Mouse (Mus musculus) ES-Bruce4 (cell line): Measurements from ENCODE around the gene Rpl4. TPM values are rescaled to one million over a fixed set of nuclear protein-coding genes. Genes with fewer than 3 reads are reported as not detected.

Experiments used
- H3K27ac ChIP-seq: 2 replicates; pipeline ENCODE4 v1.5.1; 2012; ENCODE audit warnings: low read length, inconsistent platforms; ENCODE audit not compliant: insufficient read depth
- H3K27me3 ChIP-seq: 2 replicates; pipeline ENCODE4 v1.6.1; 2012; ENCODE audit warnings: mild to moderate bottlenecking, low read length, inconsistent platforms; ENCODE audit not compliant: control insufficient read depth, poor library complexity, insufficient read depth, severe bottlenecking
- H3K36me3 ChIP-seq: 2 replicates; pipeline ENCODE4 v1.6.1; 2012; ENCODE audit warnings: inconsistent platforms, mild to moderate bottlenecking, low read length, moderate library complexity; ENCODE audit not compliant: control insufficient read depth, poor library complexity, insufficient read depth, severe bottlenecking
- H3K4me1 ChIP-seq: one replicate; pipeline ENCODE4 v1.8.1; 2011; ENCODE audit warnings: low read length; ENCODE audit not compliant: control insufficient read depth, insufficient read depth
- H3K4me3 ChIP-seq: 2 replicates; pipeline ENCODE4 v1.5.1; 2011; ENCODE audit warnings: low read depth, mild to moderate bottlenecking, low read length
- H3K9ac ChIP-seq: 2 replicates; pipeline ENCODE4 v1.6.1; 2012; ENCODE audit warnings: low read depth, mild to moderate bottlenecking, inconsistent platforms; ENCODE audit not compliant: poor library complexity, severe bottlenecking
- H3K9me3 ChIP-seq: replicated peaks from 2 replicates; pipeline ENCODE4 v1.6.1; 2012; ENCODE audit warnings: mild to moderate bottlenecking, low read length, inconsistent platforms; ENCODE audit not compliant: control insufficient read depth, poor library complexity, insufficient read depth, severe bottlenecking
- CTCF ChIP-seq: IDR thresholded peaks from one replicate; pipeline ENCODE4 v1.8.1; 2011; ENCODE audit warnings: low read depth, low read length
- EP300 ChIP-seq: IDR thresholded peaks from 2 replicates; pipeline ENCODE4 v1.6.1; 2011; ENCODE audit warnings: low read depth, low read length; ENCODE audit not compliant: insufficient read depth
- POLR2A ChIP-seq: IDR thresholded peaks from one replicate; pipeline ENCODE4 v1.8.1; 2011; ENCODE audit warnings: low read length; ENCODE audit not compliant: insufficient read depth
- polyA plus RNA-seq: library from polyadenylated mRNA; stranded (reverse); fragments of >200 nt; gene quantifications from 2 replicates; pipeline ENCODE4 v1.2.4, GENCODE M21; 2011; ENCODE audit warnings: low read depth; ENCODE audit not compliant: missing spikeins, insufficient read depth, insufficient read length

The Rpl4 gene
- polyA plus RNA-seq, 1 experiment = 3,163 TPM

DNA sequence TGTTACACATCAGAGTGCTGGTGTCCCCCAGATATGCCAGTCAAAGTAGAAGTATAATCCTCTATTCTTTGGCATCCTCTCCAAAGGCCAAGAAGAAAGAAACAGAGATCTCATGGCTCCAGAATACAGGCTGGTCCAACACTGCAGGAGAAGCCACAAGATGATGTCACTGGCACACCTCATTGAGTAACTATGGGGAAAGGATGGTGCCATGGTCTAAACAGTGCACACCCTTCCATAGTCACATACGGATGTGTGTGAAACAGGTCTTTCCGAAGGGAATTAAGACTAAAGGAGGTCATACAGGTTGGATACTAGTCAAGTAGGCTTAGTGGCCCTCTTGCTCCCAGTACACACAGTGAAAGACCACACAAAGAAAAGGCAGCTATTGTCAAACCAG lies 43.5 kb downstream of the Rpl4 start:
- no peaks in the 10 kb centered on the region for H3K9me3 ChIP-seq
- no peak overlapping the region for H3K4me3 ChIP-seq
- H3K4me1 ChIP-seq = peaks cover 8% of the 10 kb centered on the region
- TF ChIP-seq CTCF = no peak
- no peak for TF ChIP-seq EP300
- TF ChIP-seq POLR2A = no peak
- H3K9ac ChIP-seq = no peak overlapping the region
- no peaks in the 10 kb centered on the region for H3K27me3 ChIP-seq
- peaks cover 16% of the 10 kb centered on the region for H3K36me3 ChIP-seq
- H3K27ac ChIP-seq = no peak overlapping the region

DNA sequence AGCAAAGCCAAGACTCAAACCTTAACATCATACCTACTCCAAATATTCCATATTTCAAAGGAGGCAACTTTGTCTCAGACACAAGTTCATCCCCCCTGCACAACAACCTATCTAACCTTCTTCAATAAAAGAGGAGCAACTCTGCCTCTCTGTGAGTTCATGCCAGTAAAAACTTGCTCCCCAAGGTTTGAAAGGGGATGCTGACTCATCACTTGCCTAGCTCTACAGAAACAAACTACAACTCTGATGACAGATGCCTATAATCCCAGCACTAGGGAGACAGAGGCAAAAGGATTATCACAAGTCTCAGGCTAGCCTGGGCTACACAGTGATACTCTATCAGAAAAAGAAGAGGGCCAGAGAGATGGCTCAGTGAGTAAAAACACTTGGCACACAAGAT lies 44.7 kb downstream of the Rpl4 start:
- H3K9me3 ChIP-seq = no peaks in the 10 kb centered on the region
- H3K27ac ChIP-seq = no peak overlapping the region
- H3K27me3 ChIP-seq = no peaks in the 10 kb centered on the region
- H3K4me1 ChIP-seq = peaks cover 8% of the 10 kb centered on the region
- no peak overlapping the region for H3K9ac ChIP-seq
- H3K36me3 ChIP-seq = peaks cover 4% of the 10 kb centered on the region; the same call in 1 of the 2 replicates
- TF ChIP-seq CTCF (no peak), EP300 (no peak), POLR2A (no peak)
- no peak overlapping the region for H3K4me3 ChIP-seq

DNA sequence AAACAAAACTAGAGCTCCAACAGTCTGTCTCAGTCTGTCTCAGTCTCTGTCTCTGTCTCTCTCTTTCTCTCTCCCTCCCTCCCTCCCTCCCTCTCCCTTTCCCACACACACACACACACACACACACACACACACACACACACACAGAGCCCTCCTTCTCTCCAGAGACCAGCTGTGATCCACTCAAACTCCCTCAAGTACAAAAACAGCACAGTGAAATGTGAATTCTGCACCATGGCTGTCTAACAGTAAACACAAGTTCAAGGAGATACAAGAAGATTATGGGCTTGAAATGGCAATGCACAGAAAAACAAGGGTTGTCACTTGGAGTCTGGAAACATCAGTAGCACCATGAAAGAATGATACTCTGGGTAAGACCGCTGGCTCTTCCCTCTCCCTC lies 46.1 kb downstream of the Rpl4 start:
- TF ChIP-seq EP300 = no peak
- no peak for TF ChIP-seq POLR2A
- no peak for TF ChIP-seq CTCF
- H3K27me3 ChIP-seq = no peaks in the 10 kb centered on the region
- peak overlapping the region; percentile 89 for H3K27ac ChIP-seq
- no peaks in the 10 kb centered on the region for H3K9me3 ChIP-seq
- H3K9ac ChIP-seq = no peak overlapping the region
- no peaks in the 10 kb centered on the region for H3K36me3 ChIP-seq
- H3K4me1 ChIP-seq = peaks cover 8% of the 10 kb centered on the region
- H3K4me3 ChIP-seq = no peak overlapping the region

DNA sequence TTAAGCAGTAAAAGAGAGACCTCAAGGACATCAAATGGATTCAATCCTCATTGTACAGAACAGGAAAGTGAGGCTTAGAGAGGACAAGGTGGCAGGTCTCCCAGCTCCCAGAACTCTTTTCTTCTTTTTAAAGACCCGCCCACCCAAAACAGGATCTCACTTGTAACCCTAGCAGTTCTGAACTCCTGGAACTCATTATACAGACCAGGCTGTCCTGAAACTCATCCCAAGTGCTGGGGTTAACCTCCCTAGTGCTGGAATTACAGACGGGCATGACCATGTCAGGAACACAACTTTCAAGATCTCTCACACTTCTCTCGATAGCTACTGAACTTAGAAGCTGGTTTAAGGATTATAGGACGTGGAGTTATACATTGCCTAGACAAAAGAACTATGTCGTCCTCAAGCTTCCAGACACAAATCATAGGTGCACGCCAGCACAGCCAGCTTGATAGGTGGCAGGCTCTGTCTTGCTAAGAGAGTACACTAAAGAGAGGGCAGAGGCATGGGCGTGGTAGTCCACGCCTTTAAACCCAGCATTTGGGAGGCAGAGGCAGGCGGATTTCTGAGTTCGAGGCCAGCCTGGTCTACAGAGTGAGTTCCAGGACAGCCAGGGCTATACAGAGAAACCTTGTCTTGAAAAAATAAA lies 46.7 kb downstream of the Rpl4 start:
- H3K36me3 ChIP-seq = no peaks in the 10 kb centered on the region
- H3K27me3 ChIP-seq = no peaks in the 10 kb centered on the region
- peaks cover 8% of the 10 kb centered on the region for H3K4me1 ChIP-seq
- no peak overlapping the region for H3K4me3 ChIP-seq
- TF ChIP-seq CTCF (no peak), POLR2A (no peak), EP300 (no peak)
- no peak overlapping the region for H3K9ac ChIP-seq
- H3K9me3 ChIP-seq = no peaks in the 10 kb centered on the region
- H3K27ac ChIP-seq = peak overlapping the region; percentile 89

- Histone ChIP-seq H3K9ac (no peak overlapping the region), H3K27ac (peak overlapping the region; percentile 58), H3K4me1 (peaks cover 6% of the 10 kb centered on the region), H3K4me3 (no peak overlapping the region), H3K9me3 (no peaks in the 10 kb centered on the region), H3K36me3 (no peaks in the 10 kb centered on the region), H3K27me3 (no peaks in the 10 kb centered on the region)
- TF ChIP-seq CTCF (no peak), POLR2A (no peak), EP300 (no peak)
Measured at GRCm38 (mm10) chr9:64220603-64221002, 47.4 kb downstream of the Rpl4 start.

DNA sequence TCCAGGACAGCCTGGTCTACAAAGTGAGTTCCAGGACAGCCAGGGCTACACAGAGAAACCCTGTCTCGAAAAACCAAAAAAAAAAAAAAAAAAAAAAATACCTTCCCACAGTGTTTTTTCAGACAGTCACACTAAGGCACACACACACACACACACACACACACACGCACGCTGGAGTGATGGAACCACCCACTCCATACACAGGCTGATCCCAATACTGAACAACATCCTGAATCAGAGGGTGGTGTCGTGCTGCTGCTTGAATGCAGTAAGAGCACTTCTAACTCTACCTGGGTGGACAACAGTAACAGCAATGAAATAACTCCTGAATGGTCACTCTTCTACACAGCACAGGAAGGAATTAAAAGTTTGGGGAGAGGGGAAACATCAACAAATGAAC lies 48.3 kb downstream of the Rpl4 start:
- no peaks in the 10 kb centered on the region for H3K27me3 ChIP-seq
- TF ChIP-seq CTCF (no peak), EP300 (no peak), POLR2A (no peak)
- H3K4me3 ChIP-seq = no peak overlapping the region
- H3K36me3 ChIP-seq = no peaks in the 10 kb centered on the region
- H3K9ac ChIP-seq = no peak overlapping the region
- H3K4me1 ChIP-seq = peaks cover 5% of the 10 kb centered on the region
- no peaks in the 10 kb centered on the region for H3K9me3 ChIP-seq
- H3K27ac ChIP-seq = peak overlapping the region; percentile 23; the same call in 1 of the 2 replicates
